In genomic region chr14:87079725-87080124, GRCm38 (mm10) we compare ENCODE assay signal across 23 mouse cellular contexts.
DNase-seq lines count a peak whose midpoint lies in the region; ATAC-seq lines count a peak whose summit lies in the region.
"Had no signal": no experiment of that assay in that cellular context is flagged by ENCODE, and none has a peak within 500 bp of the region (broad histone marks: within the 10 kb centered on the region; RNA-seq: fewer than 3 reads in every experiment).

No protein-coding gene starts in this region.

- ATAC-seq in inflammation-experienced regulatory T-cells, adult 6 months: peak; percentile 94
- ATAC-seq: forebrain, embryonic 15.5 days; hindbrain, postnatal 0 days; intestine, postnatal 0 days; midbrain, embryonic 16.5 days had no signal

- DNase-seq in CD4-positive helper T cell, adult 2 months (ENCODE audit: low read depth, low spot score): peak; percentile 61
- DNase-seq in T-cell, adult 2 months (ENCODE audit: low spot score): peak; percentile 12
- DNase-seq in natural killer cell, adult 2 months (ENCODE audit: low spot score in 2 of 2): peak; percentile 18 to 37
- DNase-seq in kidney, adult 9 months: no peak
- no peak for DNase-seq in kidney, postnatal 4 days
- no peak for DNase-seq in testis, postnatal 10 days (ENCODE audit: low spot score)
- DNase-seq: adrenal gland, adult 2 months; adrenal gland, postnatal 36 days; cerebellum, adult 18-20 months; cerebellum, postnatal 10 days; gastrocnemius, adult 2 months; kidney, postnatal 14 days; layer of hippocampus, postnatal 36 days; liver; lung, adult 2 months; lung, postnatal 10 days; thymus, adult 2 months; thymus, postnatal 36 days had no signal

Comparison
In these comparisons a context has a peak if more than half of its experiments do, and no peak if none do; other contexts are left out.
1. DNase-seq: peak in CD4-positive helper T cell, adult 2 months (single experiment), T-cell, adult 2 months (single experiment) and natural killer cell, adult 2 months (2 of 2); none in kidney, adult 9 months (single experiment), kidney, postnatal 4 days (0 of 2) and testis, postnatal 10 days (single experiment).